Mouse (Mus musculus) liver, adult 2 months (tissue): ENCODE measurements around the gene Ebf1.

ENCODE experiments used
- CTCF ChIP-seq: fragments of 200-500 bp; IDR thresholded peaks from 2 replicates; pipeline ENCODE4 v1.5.1; 2011; ENCODE audit warnings: low read depth, low read length, control low read depth
- POLR2A ChIP-seq: fragments of 200-500 bp; IDR thresholded peaks from 2 replicates; pipeline ENCODE4 v1.6.1; 2011; ENCODE audit warnings: low read length, control low read depth; ENCODE audit not compliant: insufficient read depth; ENCODE audit errors: extremely low read depth

GRCm38 (mm10) chr11:45008078-45008477, 391.0 kb downstream of the Ebf1 start:
- no peak for TF ChIP-seq POLR2A
- peak; percentile 98 for TF ChIP-seq CTCF
